Mouse (Mus musculus): ENCODE data around the gene Kcna10.
A peak's percentile ranks its signal among the peaks of the same experiment; 100 is the strongest.

Kcna10 gene

GRCm38 (mm10) chr3:107201310-107202180 is 18.7 kb downstream of the Kcna10 start:
- DNase-seq (ENCODE audit: low read depth, low spot score), result no peak

GRCm38 (mm10) chr3:107204413-107204812 is 21.6 kb downstream of the Kcna10 start:
- no peak for DNase-seq (ENCODE audit: low read depth, low spot score)

- DNase-seq (ENCODE audit: low read depth, low spot score), result no peak
Observed at GRCm38 (mm10) chr3:107205170-107205569, 22.3 kb downstream of the Kcna10 start.

GRCm38 (mm10) chr3:107205994-107206393 is 23.1 kb downstream of the Kcna10 start:
- peak; percentile 66 for DNase-seq (ENCODE audit: low read depth, low spot score)

GRCm38 (mm10) chr3:107206490-107207150 is 23.8 kb downstream of the Kcna10 start:
- no peak for DNase-seq (ENCODE audit: low read depth, low spot score)

GRCm38 (mm10) chr3:107207625-107208253 is 24.9 kb downstream of the Kcna10 start:
- DNase-seq (ENCODE audit: low read depth, low spot score), result no peak

GRCm38 (mm10) chr3:107214606-107215005 is 31.8 kb downstream of the Kcna10 start:
- DNase-seq (ENCODE audit: low read depth, low spot score), result no peak

GRCm38 (mm10) chr3:107216400-107217100 is 33.7 kb downstream of the Kcna10 start:
- no peak for DNase-seq (ENCODE audit: low read depth, low spot score)

GRCm38 (mm10) chr3:107217101-107217480 is 34.2 kb downstream of the Kcna10 start:
- DNase-seq (ENCODE audit: low read depth, low spot score), result no peak

- no peak for DNase-seq (ENCODE audit: low read depth, low spot score)
Observed at GRCm38 (mm10) chr3:107218572-107218971, 35.7 kb downstream of the Kcna10 start.

- DNase-seq (ENCODE audit: low read depth, low spot score), result no peak
Observed at GRCm38 (mm10) chr3:107221608-107222007, 38.8 kb downstream of the Kcna10 start, which contains the start of gene Cym. TSS of gene Cym (minus strand) at chr3:107221732.

GRCm38 (mm10) chr3:107223230-107223629 is 40.4 kb downstream of the Kcna10 start:
- DNase-seq (ENCODE audit: low read depth, low spot score), result no peak

GRCm38 (mm10) chr3:107225820-107226219 is 43.0 kb downstream of the Kcna10 start:
- no peak for DNase-seq (ENCODE audit: low read depth, low spot score)

GRCm38 (mm10) chr3:107229221-107229620 is 46.4 kb downstream of the Kcna10 start:
- DNase-seq (ENCODE audit: low read depth, low spot score), result no peak

- no peak for DNase-seq (ENCODE audit: low read depth, low spot score)
Observed at GRCm38 (mm10) chr3:107229822-107230221, 47.0 kb downstream of the Kcna10 start.

GRCm38 (mm10) chr3:107230527-107230926 is 47.7 kb downstream of the Kcna10 start, which contains the start of gene A630076J17Rik:
TSS of gene A630076J17Rik (plus strand) at chr3:107230614.
- DNase-seq (ENCODE audit: low read depth, low spot score), result no peak

GRCm38 (mm10) chr3:107231202-107231601 is 48.3 kb downstream of the Kcna10 start:
- no peak for DNase-seq (ENCODE audit: low read depth, low spot score)

GRCm38 (mm10) chr3:107233351-107233813 is 50.5 kb downstream of the Kcna10 start:
- DNase-seq (ENCODE audit: low read depth, low spot score), result peak; percentile 86

GRCm38 (mm10) chr3:107233945-107234344 is 51.1 kb downstream of the Kcna10 start:
- no peak for DNase-seq (ENCODE audit: low read depth, low spot score)

- DNase-seq (ENCODE audit: low read depth, low spot score), result no peak
Observed at GRCm38 (mm10) chr3:107238051-107238450, 55.2 kb downstream of the Kcna10 start.

- DNase-seq (ENCODE audit: low read depth, low spot score), result no peak
Observed at GRCm38 (mm10) chr3:107238471-107238980, 55.7 kb downstream of the Kcna10 start.
